Mouse (Mus musculus) liver, postnatal 0 days (tissue): ENCODE measurements around the gene Ogfod2.

ENCODE experiments used
- CTCF ChIP-seq: sonication (generic); IDR thresholded peaks from 2 replicates; pipeline ENCODE4 v1.5.1; 2016; ENCODE audit warnings: antibody characterized with exemption, low read depth
- EP300 ChIP-seq: IDR thresholded peaks from 2 replicates; pipeline ENCODE4 v1.6.1; 2016; ENCODE audit warnings: antibody characterized with exemption, low read depth, mild to moderate bottlenecking

GRCm38 (mm10) chr5:124082941-124083688 lies 29.0 kb upstream of the Ogfod2 start:
- TF ChIP-seq CTCF (no peak), EP300 (no peak)
